Mouse (Mus musculus) CD8-positive naive resting alpha-beta T cell, adult 2 months (primary cell): Measurements from ENCODE around the gene Elof1.
"Not testable (repeated sequence)": the region's sequence is repeated elsewhere in the genome, so short reads cannot be mapped to it uniquely, and the experiment has no call there.

Source experiments
- DNase-seq, 2 experiments: peaks; one replicate each; pipeline ENCODE4 v3.0.0; 2022; ENCODE audit warnings: low read depth in 2 of 2, low spot score in 2 of 2

The Elof1 gene

GRCm38 (mm10) chr9:22095854-22096307 lies 21.1 kb downstream of the Elof1 start:
- DNase-seq = peak; percentile 77 to 85

GRCm38 (mm10) chr9:22092746-22093145 lies 24.2 kb downstream of the Elof1 start:
- no peak for DNase-seq

- no peak for DNase-seq
These were observed 27.0 kb downstream of the Elof1 start for GRCm38 (mm10) chr9:22089986-22090385.

- DNase-seq = no peak
These were observed 27.7 kb downstream of the Elof1 start for GRCm38 (mm10) chr9:22089281-22089680.

- no peak for DNase-seq
These were observed 29.8 kb downstream of the Elof1 start for GRCm38 (mm10) chr9:22087034-22087618.

GRCm38 (mm10) chr9:22086012-22086411 lies 31.0 kb downstream of the Elof1 start:
- DNase-seq = no peak

- DNase-seq = peak; percentile 77 to 88
These were observed 31.7 kb downstream of the Elof1 start, which contains the start of gene Ecsit for GRCm38 (mm10) chr9:22085022-22085834. Ecsit (minus strand) TSS chr9:22085438.

GRCm38 (mm10) chr9:22084667-22085021 lies 32.3 kb downstream of the Elof1 start:
- no peak for DNase-seq

- no peak for DNase-seq
These were observed 40.7 kb downstream of the Elof1 start for GRCm38 (mm10) chr9:22076223-22076622.

- DNase-seq = not testable (repeated sequence)
These were observed 41.2 kb downstream of the Elof1 start for GRCm38 (mm10) chr9:22075778-22076177.

- no peak for DNase-seq
These were observed 44.7 kb downstream of the Elof1 start for GRCm38 (mm10) chr9:22072276-22072675.

- peak; percentile 90 to 93 for DNase-seq
These were observed 46.0 kb downstream of the Elof1 start, which contains the start of the genes Gm49318 and Zfp653 for GRCm38 (mm10) chr9:22070791-22071573. Gm49318 (minus strand) TSS chr9:22071259. Zfp653 (minus strand) TSS chr9:22071376.

- DNase-seq = no peak
These were observed 47.0 kb downstream of the Elof1 start for GRCm38 (mm10) chr9:22069881-22070553.

GRCm38 (mm10) chr9:22067195-22067594 lies 49.8 kb downstream of the Elof1 start:
- DNase-seq = no peak

- DNase-seq = peak; percentile 47 to 59
These were observed 50.5 kb downstream of the Elof1 start for GRCm38 (mm10) chr9:22066433-22066832.

GRCm38 (mm10) chr9:22065642-22066041 lies 51.3 kb downstream of the Elof1 start:
- DNase-seq = no peak

- no peak for DNase-seq
These were observed 52.6 kb downstream of the Elof1 start for GRCm38 (mm10) chr9:22064341-22064740.
